Mouse (Mus musculus) right cerebral cortex, postnatal 36 days (tissue): ENCODE data around the gene Nfic.
A peak's percentile ranks its signal among the peaks of the same experiment; 100 is the strongest.

Experiments used
- DNase-seq, 2 experiments: peaks; one replicate each; pipeline ENCODE4 v3.0.0; 2022; ENCODE audit warnings: low spot score in 2 of 2, mixed read lengths in 1 of 2

Nfic gene

DNA sequence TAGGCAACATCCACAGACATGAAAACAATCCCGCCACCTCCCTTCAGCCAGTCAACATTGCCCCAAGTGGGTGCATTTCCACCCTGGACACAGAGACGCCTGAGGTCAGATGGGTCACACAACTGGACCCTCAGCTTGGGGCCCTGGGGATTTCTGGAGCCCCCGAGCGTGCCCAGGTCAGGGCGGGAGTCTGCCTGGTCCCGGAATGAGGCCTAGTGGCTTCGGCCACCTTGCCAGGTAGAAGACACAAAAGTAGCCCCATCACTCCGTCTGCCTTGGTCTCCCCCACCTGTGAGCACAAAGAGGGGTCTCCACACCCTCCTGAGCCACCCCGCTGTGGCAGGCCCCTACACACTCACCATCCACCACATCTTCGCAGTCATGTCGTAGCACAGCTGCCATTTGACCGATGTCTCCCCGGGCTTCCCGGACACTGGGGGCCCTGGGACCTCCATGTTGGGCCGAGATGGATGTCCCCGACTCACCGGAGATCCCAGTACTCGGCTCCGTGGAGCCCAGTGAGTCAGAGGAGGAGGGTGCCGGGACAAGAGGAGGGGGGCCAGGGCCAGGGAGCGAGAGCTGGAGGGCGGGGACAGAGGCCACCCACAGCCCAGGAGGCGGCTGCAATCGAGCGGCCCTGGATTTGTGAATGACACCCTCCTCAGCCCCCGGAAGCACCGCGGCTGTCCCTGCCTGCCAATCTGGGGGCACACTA is at the start of gene Nfic:
Gene Nfic (minus strand): TSS at position 455 of the 715 bp plus-strand sequence.
- DNase-seq, result no peak

DNA sequence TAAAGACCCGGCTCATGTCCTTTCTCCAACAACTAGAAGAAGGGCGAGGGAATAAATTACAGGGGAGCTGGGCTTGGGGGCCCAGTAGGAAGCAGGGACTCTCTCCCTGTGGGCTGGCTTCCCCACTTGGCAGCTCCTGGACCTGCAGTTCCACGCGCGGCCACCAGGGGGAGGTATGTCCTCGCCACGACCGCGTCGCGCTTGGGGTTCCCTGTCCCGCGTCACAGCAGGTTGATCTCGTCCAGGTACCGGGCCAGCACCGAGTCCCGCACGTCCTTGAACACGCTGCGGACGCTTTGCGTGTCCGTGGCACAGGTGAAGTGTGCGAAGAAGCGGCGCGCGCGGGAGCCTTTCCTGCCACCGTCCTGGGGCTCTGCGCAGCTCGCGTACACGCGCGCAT is 47.2 kb upstream of the Nfic start:
- DNase-seq, result peak; percentile 72 to 83

DNA sequence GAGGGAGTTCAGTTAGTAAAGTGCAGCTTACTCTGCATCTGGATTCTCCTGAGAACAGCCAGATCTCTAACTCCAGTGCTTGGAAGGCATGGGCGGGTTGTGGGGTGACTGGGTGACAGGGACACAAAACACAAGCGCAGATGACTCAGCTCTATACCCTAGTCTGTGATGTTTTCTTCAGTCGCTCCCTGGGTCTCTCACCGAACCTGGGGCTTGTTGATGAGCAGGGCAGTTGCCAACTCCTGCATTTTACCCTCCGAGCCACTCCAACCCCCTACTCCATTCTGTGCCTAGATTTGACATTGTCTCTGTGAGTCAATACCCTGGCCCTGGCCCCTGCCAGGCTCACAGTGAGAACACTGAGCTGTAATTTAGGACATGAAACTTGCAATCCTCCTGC is 46.4 kb upstream of the Nfic start:
- DNase-seq, result no peak

GRCm38 (mm10) chr10:81500032-81500431 is 44.6 kb upstream of the Nfic start, which contains the start of gene S1pr4:
Gene S1pr4, minus strand, starts transcription at chr10:81500132.
- DNase-seq, result no peak

DNA sequence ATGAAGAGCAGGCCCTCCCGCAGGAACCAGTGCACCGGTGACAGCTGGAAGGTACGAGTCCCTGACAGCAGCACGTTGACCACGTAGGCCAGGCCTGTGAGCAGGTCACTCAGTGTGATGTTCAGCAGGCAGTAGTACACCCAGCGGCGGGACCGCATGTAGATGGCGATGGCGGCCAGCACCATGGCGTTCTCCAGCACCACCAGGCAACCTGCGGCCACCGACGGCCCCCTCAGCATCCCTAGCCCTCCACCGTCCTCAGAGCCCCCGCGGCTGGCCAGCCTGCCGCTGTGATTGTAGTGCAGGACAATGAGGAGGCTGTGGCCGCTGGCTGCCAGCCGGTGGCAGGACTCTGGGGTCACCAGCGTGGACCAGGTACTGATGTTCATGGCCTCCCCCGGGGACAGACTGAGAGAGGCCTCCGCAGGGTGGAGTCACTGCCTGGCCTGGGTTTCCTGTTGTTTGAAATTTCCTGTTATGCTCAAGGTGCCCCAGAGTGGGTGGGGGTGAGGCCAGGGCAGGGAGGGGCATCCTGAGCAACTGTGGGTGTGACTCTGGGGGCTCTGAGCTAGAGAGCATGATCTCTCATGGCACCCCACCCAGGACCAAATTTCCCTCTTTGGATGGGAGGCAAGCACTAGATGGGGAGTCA is 43.9 kb upstream of the Nfic start:
- no peak for DNase-seq

DNA sequence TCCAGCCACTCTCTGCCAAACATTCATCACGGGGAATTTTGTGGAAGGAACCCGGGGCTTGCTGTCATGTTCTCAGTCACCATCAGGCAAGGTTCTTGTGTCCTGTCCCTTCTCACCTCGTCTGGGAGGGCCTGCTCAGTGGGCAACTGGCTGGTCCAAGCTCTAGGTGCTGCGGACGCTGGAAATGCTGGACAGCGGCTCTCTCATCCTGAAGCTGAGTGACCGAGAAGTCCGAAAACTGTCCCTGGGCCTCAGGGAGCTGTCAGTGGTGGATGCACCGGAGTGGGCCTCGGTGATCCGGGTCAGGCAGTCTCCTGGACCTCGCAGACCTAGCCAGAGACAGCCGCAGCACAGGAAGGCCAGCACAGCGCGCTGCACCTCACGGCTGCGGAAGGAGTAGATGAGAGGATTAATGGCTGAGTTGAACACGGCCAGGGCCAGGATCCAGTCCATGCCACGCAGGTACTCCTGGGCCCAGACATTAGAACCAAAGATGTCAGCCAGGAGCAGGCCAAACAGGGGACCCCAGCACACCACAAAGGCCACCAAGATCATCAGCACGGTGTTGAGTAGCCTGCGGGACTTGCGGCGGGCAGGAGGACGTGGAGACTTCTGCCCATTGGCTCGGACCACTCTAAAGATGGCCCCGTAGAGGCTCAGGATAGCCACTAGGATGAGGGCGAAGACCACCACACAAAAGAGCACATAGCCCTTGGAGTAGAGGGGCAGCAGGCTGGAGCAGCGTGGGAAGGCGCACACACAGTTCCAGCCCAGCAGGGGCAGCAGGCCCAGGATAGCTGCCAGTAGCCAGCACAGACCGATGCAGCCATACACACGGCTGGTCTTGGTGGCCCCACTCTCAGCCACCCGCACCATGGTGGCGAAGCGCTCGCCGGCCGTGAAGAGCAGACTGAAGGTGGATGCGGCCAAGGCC is 43.1 kb upstream of the Nfic start:
- no peak for DNase-seq

DNA sequence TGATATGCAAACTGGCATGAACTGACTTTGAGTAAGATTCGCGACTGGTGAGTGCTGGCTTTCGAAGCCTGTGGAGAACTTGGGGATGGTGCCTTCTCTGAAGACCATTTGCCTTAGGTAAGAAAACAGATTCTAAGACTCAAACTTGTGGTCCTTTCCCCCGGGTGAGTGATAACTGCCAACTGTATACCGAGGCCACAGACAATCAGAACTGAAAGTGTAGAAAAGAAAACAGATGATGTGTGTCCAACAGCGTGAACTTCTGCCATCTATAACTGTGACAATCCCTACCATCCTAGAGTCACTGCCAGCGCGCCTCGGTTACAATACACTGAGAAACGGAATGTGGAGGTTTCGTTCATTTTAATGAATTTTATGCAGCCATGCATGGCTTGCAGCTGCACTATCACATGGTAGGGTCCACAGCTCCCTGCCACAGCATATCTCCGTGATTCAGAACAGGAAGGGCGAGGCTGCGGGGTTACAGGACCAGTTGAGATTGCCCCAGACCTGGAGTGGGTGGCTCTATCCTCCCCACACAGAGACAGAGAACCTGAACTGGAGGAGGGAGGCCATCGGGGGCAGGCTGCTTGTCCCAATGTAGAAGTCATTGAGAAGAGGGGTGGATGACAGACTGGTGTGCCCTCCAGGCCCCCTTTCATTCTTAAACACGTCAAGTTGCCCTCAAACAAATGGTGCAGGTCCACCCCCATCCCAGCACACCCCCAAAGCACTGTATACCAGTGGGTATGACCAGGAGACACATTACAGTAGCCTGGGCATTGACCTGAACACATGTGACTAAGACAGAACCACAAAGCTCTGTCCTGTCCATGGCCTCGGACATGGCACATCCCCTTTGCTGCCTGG is 42.2 kb upstream of the Nfic start:
- no peak for DNase-seq

DNA sequence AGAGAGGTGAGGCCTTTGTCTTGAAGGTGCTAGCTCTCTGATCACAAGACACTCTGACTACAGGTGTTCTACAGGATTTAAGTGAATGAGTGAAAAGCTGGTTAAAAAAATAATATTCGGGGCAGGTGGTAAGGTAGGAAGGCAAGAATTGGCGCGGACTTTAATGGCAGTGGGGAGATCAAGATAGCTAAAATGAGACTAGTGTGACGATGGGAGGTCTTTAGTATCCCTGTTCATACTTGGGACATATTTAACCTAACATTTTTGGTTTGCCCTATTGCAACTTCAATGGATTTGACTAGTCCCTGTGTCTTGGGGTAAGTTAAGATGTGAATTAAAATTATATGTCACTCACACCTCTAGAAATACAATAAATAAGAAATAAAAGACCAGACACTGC is 41.5 kb upstream of the Nfic start:
- no peak for DNase-seq

DNA sequence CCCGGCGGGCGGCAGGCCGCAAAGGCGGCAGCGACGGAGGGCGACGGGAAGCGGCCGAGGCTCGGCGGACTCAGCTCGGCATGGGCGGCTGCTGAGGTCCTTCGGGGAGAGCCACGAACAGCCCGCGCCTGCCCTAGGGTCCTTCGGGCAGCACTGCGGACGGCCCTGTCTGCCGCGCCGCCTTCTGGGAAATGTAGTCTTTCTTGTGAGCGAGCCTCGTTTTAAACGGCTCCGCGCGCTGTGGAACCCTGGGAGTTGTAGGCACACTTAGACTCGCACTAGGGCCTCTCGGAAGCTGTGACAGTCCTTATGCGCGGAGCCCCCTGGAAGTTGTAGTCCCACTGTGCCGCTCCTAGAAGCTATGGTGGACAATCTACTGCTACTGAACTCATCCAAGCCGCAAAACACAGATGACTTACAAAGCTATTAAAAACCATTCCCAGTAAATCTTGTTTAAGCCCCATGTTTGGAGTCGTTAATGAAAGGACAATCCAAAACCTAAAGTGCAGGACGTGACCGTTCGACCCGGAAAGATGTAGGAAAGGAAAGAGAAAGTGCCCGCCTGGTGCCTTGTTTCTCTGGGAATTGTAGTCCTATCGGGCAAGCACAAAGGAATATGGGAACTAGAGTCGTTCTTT is 40.9 kb upstream of the Nfic start, which contains the start of gene Ncln:
Gene Ncln (minus strand): TSS at position 129 of the 638 bp plus-strand sequence.
- peak; percentile 99 for DNase-seq

GRCm38 (mm10) chr10:81495616-81496263 is 40.3 kb upstream of the Nfic start:
- no peak for DNase-seq

GRCm38 (mm10) chr10:81495151-81495550 is 39.7 kb upstream of the Nfic start:
- DNase-seq, result no peak

GRCm38 (mm10) chr10:81494260-81495041 is 39.0 kb upstream of the Nfic start:
- no peak for DNase-seq

DNA sequence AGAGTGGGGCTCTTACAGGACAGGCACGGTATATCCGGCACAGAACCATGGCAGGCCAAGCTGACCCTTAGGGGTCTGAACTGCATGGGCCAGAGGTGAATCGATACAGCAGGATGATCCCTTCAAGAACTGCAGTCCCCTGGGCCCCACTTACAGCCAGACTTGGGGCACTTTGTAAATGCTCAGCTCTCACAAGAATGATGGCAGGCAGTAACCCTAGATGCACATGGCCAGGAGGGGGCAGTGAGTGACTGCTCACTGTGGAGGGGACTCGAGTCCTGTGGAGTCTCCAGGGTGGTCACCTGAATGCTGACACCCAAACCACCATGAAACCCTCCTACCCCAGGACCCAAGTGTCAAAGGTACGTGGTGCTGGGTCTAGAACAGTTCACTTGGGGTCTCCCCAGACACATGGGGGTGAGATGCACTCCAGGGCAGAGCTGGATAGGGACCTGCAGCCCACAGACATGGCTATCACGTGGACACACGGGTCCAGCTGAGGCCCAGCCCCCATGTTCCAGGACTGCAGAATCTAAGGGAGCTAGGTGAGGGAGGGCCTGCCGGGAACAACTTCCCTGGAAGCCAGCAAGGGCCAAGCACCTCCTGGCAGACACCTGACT is 38.3 kb upstream of the Nfic start:
- DNase-seq, result no peak

GRCm38 (mm10) chr10:81492606-81493240 is 37.3 kb upstream of the Nfic start:
- no peak for DNase-seq

DNA sequence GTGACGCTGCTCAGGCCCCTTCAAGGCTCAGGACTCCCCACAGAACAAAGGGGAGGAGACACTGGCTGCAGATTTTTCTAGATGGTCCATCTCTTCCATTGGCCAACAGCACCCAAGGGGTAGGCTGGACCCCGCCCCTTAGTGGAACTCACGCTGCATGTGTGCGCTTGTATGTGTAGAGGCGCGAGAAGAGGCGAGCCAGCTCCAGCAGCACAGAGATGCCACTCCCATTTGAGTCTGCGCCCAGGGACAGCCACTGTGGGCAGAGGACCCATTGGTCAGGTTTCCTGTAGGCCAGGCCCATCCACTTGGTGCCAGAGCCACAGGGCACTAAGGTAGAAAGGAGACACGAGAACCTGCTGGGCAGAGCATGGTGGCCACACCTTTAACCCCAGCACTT is 35.6 kb upstream of the Nfic start:
- DNase-seq, result no peak

DNA sequence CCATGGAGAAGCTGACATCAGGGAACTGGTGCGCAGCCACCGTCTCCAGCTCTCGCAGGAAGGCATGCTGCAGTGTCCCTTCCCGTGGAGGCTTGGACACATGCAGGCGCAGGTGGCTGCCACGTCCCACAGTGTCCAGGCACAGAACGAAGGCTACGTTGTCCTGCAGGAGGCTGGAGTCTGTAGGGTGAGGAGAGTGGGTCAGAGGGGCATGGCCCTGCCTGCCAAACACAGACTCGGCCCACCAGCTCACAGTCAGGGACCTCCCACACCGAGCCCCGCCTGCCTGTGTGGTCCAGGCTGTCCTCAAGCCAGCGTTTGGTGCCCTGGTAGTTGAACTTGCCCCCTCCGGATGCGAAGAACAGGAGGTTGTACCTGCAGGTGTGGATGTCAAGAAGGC is 34.5 kb upstream of the Nfic start:
- DNase-seq, result no peak

DNA sequence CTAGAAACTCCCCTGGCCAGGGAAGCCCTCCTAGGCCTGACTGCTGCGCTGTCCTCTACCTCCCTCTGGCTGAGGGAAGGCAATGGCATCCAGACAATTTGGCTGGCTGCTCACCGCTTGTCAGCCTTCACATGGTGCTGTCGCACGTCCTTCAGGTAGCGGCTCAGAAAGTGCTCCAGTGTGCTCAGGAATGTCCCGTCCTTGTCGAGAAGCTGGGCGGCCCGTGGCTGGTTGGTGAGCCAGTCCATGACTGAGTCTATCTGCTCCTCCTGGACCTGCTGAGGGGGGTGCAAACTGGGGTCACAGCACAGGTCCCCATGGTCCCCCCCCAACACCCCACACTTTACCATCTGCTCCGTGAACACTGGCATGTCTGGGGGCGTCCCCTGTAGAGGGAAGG is 32.6 kb upstream of the Nfic start:
- DNase-seq, result no peak

GRCm38 (mm10) chr10:81486496-81486895 is 31.1 kb upstream of the Nfic start:
- no peak for DNase-seq
